Mouse (Mus musculus) forebrain, embryonic 13.5 days (tissue): ENCODE results near the gene Lbhd2. TPM values are rescaled to one million over a fixed set of nuclear protein-coding genes. Genes with fewer than 3 reads are reported as not detected.

Experiments
- ATAC-seq: fragments of 200-750 bp; cut with Nextera tagmentation; 2 replicates; pipeline ENCODE4 v1.8.0; 2017
- H3K27ac ChIP-seq: fragments of 300-500 bp; sonication (generic); 2 replicates; pipeline ENCODE4 v1.5.1; 2015; ENCODE audit warnings: inconsistent platforms, mild to moderate bottlenecking, moderate library complexity
- H3K27me3 ChIP-seq: fragments of 300-500 bp; sonication (generic); 2 replicates; pipeline ENCODE4 v1.6.1; 2015; ENCODE audit warnings: mild to moderate bottlenecking, inconsistent platforms
- H3K36me3 ChIP-seq: fragments of 300-500 bp; sonication (generic); 2 replicates; pipeline ENCODE4 v1.6.1; 2015; ENCODE audit warnings: mild to moderate bottlenecking, inconsistent platforms; ENCODE audit not compliant: poor library complexity, severe bottlenecking
- H3K4me1 ChIP-seq: fragments of 300-500 bp; sonication (generic); 2 replicates; pipeline ENCODE4 v1.6.1; 2015; ENCODE audit warnings: inconsistent platforms
- H3K4me2 ChIP-seq: fragments of 300-500 bp; sonication (generic); 2 replicates; pipeline ENCODE4 v1.6.1; 2015; ENCODE audit warnings: inconsistent platforms, mild to moderate bottlenecking, moderate library complexity
- H3K4me3 ChIP-seq: fragments of 300-500 bp; sonication (generic); 2 replicates; pipeline ENCODE4 v1.5.1; 2015; ENCODE audit warnings: mild to moderate bottlenecking, inconsistent platforms
- H3K9ac ChIP-seq: fragments of 300-500 bp; sonication (generic); 2 replicates; pipeline ENCODE4 v1.6.1; 2015; ENCODE audit warnings: mild to moderate bottlenecking, inconsistent platforms
- H3K9me3 ChIP-seq: fragments of 300-500 bp; sonication (generic); replicated peaks from 2 replicates; pipeline ENCODE4 v1.6.1; 2016; ENCODE audit warnings: inconsistent platforms
- WGBS: fragments of 180-500 bp; shearing (Covaris S2); methylation state at CpG from one replicate; pipeline ENCODE4 v1.1.7; 2015; 5-methylcytosine and 5-hydroxymethylcytosine counted together
- polyA plus RNA-seq: library from polyadenylated mRNA; unstranded; fragments of >200 nt; fragmentation: Nextera tagmentation; extraction: Ambion mirVana; gene quantifications from 2 replicates; pipeline ENCODE4 v1.2.1, GENCODE M21; 2015

Gene Lbhd2
- polyA plus RNA-seq, 1 experiment from 2014 or later = 0.35 TPM

- no peak overlapping the region for H3K9ac ChIP-seq
- no peak overlapping the region for H3K27ac ChIP-seq
- no peak overlapping the region for H3K4me3 ChIP-seq
- H3K9me3 ChIP-seq = no peaks in the 10 kb centered on the region
- WGBS = 83% methylated on average over 1 of the region's 1 CpGs
- H3K4me1 ChIP-seq = no peaks in the 10 kb centered on the region
- no peak for ATAC-seq
- H3K4me2 ChIP-seq = no peak overlapping the region
- no peaks in the 10 kb centered on the region for H3K36me3 ChIP-seq
- H3K27me3 ChIP-seq = peaks cover 48% of the 10 kb centered on the region
Measured at GRCm38 (mm10) chr12:111457742-111458141, 51.1 kb downstream of the Lbhd2 start.

Other genes with a start within 250 kb of the Lbhd2 start
- 12.8 and 17.2 TPM in 2 replicates for gene Traf3, start 240.4 kb upstream of the Lbhd2 start, polyA plus RNA-seq
- 0.21 TPM in 1 of 2 replicates, not detected in the other for gene 4930595D18Rik, start 222.3 kb upstream of the Lbhd2 start, polyA plus RNA-seq
- gene Amn, start 135.7 kb upstream of the Lbhd2 start, polyA plus RNA-seq = 0.76 and 0.98 TPM in 2 replicates
- 25.1 and 34.0 TPM in 2 replicates for gene Cdc42bpb, start 29.1 kb upstream of the Lbhd2 start, polyA plus RNA-seq
- 1.2 and 2.3 TPM in 2 replicates for gene Exoc3l4, start 10.2 kb downstream of the Lbhd2 start, polyA plus RNA-seq
- 0.60 and 1.2 TPM in 2 replicates for gene Tnfaip2, start 35.7 kb downstream of the Lbhd2 start, polyA plus RNA-seq
- gene Gm266, start 79.0 kb downstream of the Lbhd2 start, polyA plus RNA-seq = 0.40 and 1.0 TPM in 2 replicates
- gene Eif5, start 131.2 kb downstream of the Lbhd2 start, polyA plus RNA-seq = 667 and 695 TPM in 2 replicates
- 44.2 and 47.2 TPM in 2 replicates for gene Mark3, start 167.7 kb downstream of the Lbhd2 start, polyA plus RNA-seq